ENCODE assay signal across 8 mouse cellular contexts in genomic region chr7:90060343-90061175, GRCm38 (mm10).
DNase-seq lines count a peak whose midpoint lies in the region; ATAC-seq lines count a peak whose summit lies in the region.

No protein-coding gene starts in this region.

- DNase-seq in layer of hippocampus, adult 11-12 months (ENCODE audit: low spot score), result peak; percentile 33
- DNase-seq in layer of hippocampus, postnatal 36 days, result no peak
- DNase-seq in c-Kit-positive CD71-positive TER-119-positive erythroid progenitor cells, embryonic 14.5 days (ENCODE audit: low spot score), result peak; percentile 90
- peak; percentile 82 for DNase-seq in kidney, adult 9 months
- DNase-seq in cerebellum, adult 11-12 months, result no peak
- no peak for DNase-seq in embryo, embryonic 10.5 days (ENCODE audit: low spot score)
- DNase-seq in urinary bladder, postnatal 36 days (ENCODE audit: low spot score in 2 of 2), result no peak

- peak; percentile 41 for ATAC-seq in monocyte, adult 5-6 weeks (replicated peaks; ENCODE audit: insufficient number of reproducible peaks, low FRiP score, low TSS enrichment, poor library complexity, severe bottlenecking)

Comparison
In these comparisons a context has a peak if more than half of its experiments do, and no peak if none do; other contexts are left out.
1. DNase-seq: peak in layer of hippocampus, adult 11-12 months (single experiment), c-Kit-positive CD71-positive TER-119-positive erythroid progenitor cells, embryonic 14.5 days (single experiment) and kidney, adult 9 months (single experiment); none in layer of hippocampus, postnatal 36 days (0 of 2), cerebellum, adult 11-12 months (single experiment), embryo, embryonic 10.5 days (single experiment) and urinary bladder, postnatal 36 days (0 of 2).